Mouse (Mus musculus): ENCODE measurements around the gene Psmc6. TPM values are rescaled to one million over a fixed set of nuclear protein-coding genes. Genes with fewer than 3 reads are reported as not detected.

Psmc6 gene
- polyA plus RNA-seq, 1 experiment from 2014 or later: 134 TPM

- Histone ChIP-seq H3K9me3 (replicated peaks; ENCODE audit: control insufficient read depth, low read length) (no peaks in the 10 kb centered on the region), H3K27ac (ENCODE audit: low read length) (no peak overlapping the region), H3K4me3 (ENCODE audit: low read length) (no peak overlapping the region), H3K4me2 (ENCODE audit: low read depth, low read length) (no peak overlapping the region), H3K27me3 (ENCODE audit: control insufficient read depth, insufficient read depth, low read length) (no peaks in the 10 kb centered on the region), H3K4me1 (ENCODE audit: control insufficient read depth, insufficient read depth, low read length) (peaks cover 2% of the 10 kb centered on the region; the same call in 1 of the 2 replicates), H3K9ac (ENCODE audit: low read length) (no peak overlapping the region), H3K36me3 (ENCODE audit: control insufficient read depth, insufficient read depth) (no peaks in the 10 kb centered on the region)
- no peak for ATAC-seq (replicated peaks; ENCODE audit: extremely low read depth, insufficient read depth, low FRiP score)
Measured at GRCm38 (mm10) chr14:45325471-45325870, 4.1 kb upstream of the Psmc6 start.

DNA sequence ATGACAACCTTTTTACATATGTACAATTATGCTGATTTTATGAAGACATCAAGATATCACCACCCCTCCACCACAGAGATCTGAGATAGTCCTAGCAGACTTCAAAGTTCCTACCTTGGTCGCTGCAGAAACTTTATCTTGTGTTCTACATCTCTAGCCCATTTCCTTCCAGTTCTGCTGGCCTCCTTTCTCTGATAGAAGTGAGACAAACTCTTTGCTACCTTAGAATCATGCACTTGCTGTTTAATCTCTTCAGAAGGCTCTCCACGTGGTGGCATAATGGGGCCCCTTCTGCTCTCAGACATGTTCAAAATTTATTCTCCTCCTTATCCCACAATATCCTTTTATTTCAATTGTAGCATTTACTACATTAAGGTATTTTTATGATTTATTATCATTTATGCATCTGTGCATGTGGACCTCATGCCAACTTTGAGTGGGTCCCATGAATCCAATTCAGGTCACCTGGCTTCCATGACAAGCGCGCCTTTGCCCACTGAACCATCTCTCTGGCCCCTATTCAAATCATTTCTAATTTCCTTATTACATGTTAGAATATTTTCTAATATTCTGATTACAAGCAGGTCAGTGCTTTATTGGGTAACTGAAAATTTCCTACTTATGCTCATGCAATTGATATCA is 1.4 kb upstream of the Psmc6 start:
- ATAC-seq (replicated peaks; ENCODE audit: extremely low read depth, insufficient read depth, low FRiP score): no peak
- no peak overlapping the region for H3K27ac ChIP-seq (ENCODE audit: low read length)
- H3K9ac ChIP-seq (ENCODE audit: low read length): no peak overlapping the region
- no peak overlapping the region for H3K4me2 ChIP-seq (ENCODE audit: low read depth, low read length)
- H3K27me3 ChIP-seq (ENCODE audit: control insufficient read depth, insufficient read depth, low read length): no peaks in the 10 kb centered on the region
- no peaks in the 10 kb centered on the region for H3K9me3 ChIP-seq (replicated peaks; ENCODE audit: control insufficient read depth, low read length)
- H3K4me3 ChIP-seq (ENCODE audit: low read length): no peak overlapping the region
- peaks cover 14% of the 10 kb centered on the region for H3K36me3 ChIP-seq (ENCODE audit: control insufficient read depth, insufficient read depth)
- 89% methylated on average over 4 of the region's 4 CpGs for WGBS
- H3K4me1 ChIP-seq (ENCODE audit: control insufficient read depth, insufficient read depth, low read length): peaks cover 6% of the 10 kb centered on the region

DNA sequence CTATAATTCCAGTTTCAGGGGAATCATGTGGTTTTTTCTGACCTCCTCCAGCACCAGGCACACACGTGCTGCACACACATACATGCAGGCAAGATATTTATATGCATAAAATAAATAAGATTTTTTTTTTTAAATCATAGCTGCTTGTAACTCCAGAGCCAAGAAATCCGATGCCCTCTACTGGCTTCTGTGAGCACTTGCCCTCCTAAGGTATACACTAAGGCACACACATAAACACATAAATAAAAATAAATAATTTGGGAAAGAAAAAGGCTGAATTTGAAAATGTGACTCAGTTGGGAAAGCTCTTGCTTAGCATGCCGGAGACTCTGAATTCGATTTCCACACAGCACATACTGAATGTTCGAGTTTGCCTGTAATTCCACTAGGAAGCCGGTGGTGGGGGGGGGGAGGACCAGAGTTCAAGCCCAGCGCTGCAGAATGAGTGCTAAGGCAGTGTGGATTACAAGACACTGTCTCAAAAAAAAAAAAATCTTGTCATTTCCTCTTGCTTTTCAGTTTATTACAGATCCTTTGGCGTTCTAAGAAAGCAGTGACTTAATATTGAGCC is 485 bp upstream of the Psmc6 start:
- H3K9me3 ChIP-seq (replicated peaks; ENCODE audit: control insufficient read depth, low read length): no peaks in the 10 kb centered on the region
- H3K27ac ChIP-seq (ENCODE audit: low read length): no peak overlapping the region
- peak overlapping the region; percentile 98 for H3K4me3 ChIP-seq (ENCODE audit: low read length)
- H3K4me2 ChIP-seq (ENCODE audit: low read depth, low read length): peak overlapping the region; percentile 63
- WGBS: 11% methylated on average over 8 of the region's 8 CpGs
- H3K36me3 ChIP-seq (ENCODE audit: control insufficient read depth, insufficient read depth): peaks cover 17% of the 10 kb centered on the region
- ATAC-seq (replicated peaks; ENCODE audit: extremely low read depth, insufficient read depth, low FRiP score): no peak; the same call in 1 of the 2 replicates
- peak overlapping the region; percentile 55 for H3K9ac ChIP-seq (ENCODE audit: low read length)
- no peaks in the 10 kb centered on the region for H3K27me3 ChIP-seq (ENCODE audit: control insufficient read depth, insufficient read depth, low read length)
- peaks cover 6% of the 10 kb centered on the region for H3K4me1 ChIP-seq (ENCODE audit: control insufficient read depth, insufficient read depth, low read length)

DNA sequence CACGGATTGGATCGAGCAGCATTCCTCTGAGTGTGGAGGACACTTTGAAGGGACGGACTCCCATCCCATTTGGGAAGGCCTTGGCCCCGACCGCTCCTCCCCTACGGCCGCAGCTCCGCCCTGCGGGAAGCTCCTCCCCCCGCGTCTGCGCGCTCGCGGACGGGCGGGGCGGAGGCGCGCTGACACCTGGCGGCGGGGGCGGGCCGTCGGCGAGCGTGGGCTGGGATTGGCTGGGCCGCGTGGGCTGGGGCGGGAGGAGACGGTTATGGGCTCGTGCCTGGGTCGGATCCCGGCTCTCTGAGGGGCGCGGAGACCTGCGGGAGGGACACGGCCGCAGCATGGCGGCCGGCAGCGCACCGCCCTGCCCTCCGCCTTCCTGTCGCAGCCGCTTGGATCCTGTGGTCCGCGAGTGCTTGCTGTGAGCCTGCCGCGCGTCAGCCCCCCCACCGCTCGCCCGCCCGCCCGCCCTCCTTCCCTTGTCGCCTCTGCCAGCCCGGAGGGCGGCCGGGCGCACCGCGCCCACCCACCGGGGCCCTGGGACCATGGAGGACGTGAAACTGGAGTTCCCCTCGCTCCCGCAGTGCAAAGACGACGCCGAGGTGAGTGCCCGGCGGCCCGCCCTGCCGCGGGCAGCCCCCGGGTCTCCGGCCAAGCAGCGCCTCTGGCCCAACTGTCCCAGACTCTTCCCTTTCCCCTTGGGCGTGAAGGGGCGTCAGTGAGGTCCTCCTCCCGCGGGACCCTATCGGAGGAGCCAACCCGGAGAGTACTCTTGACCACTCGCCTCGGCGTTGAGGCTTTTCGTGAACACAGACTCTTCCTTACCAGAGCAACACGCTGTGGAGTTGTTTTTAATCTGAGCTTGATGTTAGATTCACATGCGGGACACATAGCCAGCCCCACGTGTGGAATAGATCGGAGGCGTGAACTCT is 21.6 kb downstream of the Psmc6 start, which contains the start of gene Styx:
Gene Styx (plus strand): TSS at position 163 of the 929 bp plus-strand sequence.
- Histone ChIP-seq H3K27me3 (ENCODE audit: control insufficient read depth, insufficient read depth, low read length) (no peaks in the 10 kb centered on the region), H3K36me3 (ENCODE audit: control insufficient read depth, insufficient read depth) (peaks cover 17% of the 10 kb centered on the region), H3K4me2 (ENCODE audit: low read depth, low read length) (peak within 1 kb of the TSS; percentile 70), H3K27ac (ENCODE audit: low read length) (peak within 1 kb of the TSS; percentile 81), H3K9ac (ENCODE audit: low read length) (peak within 1 kb of the TSS; percentile 76), H3K4me1 (ENCODE audit: control insufficient read depth, insufficient read depth, low read length) (peaks cover 15% of the 10 kb centered on the region), H3K4me3 (ENCODE audit: low read length) (peak within 1 kb of the TSS; percentile 63), H3K9me3 (replicated peaks; ENCODE audit: control insufficient read depth, low read length) (no peaks in the 10 kb centered on the region)
- ATAC-seq (replicated peaks; ENCODE audit: extremely low read depth, insufficient read depth, low FRiP score): peak; percentile 98
- WGBS: under 1% methylated on average over 77 of the region's 93 CpGs

DNA sequence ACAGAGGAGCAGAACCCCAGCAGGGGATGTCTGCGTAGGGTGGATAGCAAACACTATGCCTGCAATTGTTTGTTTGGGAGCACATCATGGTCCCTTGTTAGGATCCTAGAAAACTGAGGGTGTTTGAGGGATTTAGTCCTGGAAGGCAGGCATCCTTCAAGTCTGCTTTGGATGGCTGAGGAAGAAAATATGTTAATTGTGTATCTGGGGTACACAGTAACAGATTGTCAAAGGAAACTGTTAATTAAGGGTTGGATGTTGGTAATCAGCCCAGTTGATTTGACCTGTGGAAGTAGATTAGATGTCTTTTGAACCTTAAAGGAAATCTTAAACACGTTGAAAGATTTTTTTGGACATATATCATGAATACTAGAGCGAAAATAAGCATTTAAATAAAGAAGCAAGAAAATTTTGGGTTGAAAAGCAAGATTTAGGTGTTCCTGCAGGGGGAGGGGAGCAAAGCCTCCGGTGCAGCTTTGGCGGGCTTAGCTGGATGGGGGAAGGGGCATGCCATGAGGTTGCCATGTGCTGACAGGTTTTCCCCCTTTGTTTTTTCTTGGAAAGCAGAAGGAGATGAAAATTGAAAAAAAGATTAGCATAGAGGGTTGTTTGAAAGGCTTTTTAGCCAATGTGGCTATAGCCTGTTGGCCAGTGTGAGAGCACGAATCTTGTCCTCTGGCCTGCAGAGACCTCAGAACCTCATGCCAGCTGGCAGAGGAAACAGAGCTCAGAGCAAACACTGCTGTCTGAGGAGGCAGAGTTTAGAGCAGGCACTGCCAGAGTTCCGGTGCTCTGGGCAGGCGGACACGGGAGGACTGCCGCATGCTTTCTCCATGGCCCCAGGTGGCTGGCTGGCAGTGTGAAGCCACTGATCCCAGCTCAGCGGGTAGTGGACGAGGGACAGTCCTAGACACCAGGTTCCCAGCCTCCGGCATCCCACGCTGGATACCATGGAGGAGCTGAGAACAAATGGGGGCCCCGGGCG is 34.9 kb downstream of the Psmc6 start:
- ATAC-seq (replicated peaks; ENCODE audit: extremely low read depth, insufficient read depth, low FRiP score): no peak
- Histone ChIP-seq H3K9ac (ENCODE audit: low read length) (no peak overlapping the region), H3K4me3 (ENCODE audit: low read length) (no peak overlapping the region), H3K9me3 (replicated peaks; ENCODE audit: control insufficient read depth, low read length) (no peaks in the 10 kb centered on the region), H3K4me2 (ENCODE audit: low read depth, low read length) (no peak overlapping the region), H3K4me1 (ENCODE audit: control insufficient read depth, insufficient read depth, low read length) (no peaks in the 10 kb centered on the region), H3K27me3 (ENCODE audit: control insufficient read depth, insufficient read depth, low read length) (no peaks in the 10 kb centered on the region), H3K36me3 (ENCODE audit: control insufficient read depth, insufficient read depth) (peaks cover 6% of the 10 kb centered on the region), H3K27ac (ENCODE audit: low read length) (no peak overlapping the region)
- WGBS: 75% methylated on average over 16 of the region's 16 CpGs

DNA sequence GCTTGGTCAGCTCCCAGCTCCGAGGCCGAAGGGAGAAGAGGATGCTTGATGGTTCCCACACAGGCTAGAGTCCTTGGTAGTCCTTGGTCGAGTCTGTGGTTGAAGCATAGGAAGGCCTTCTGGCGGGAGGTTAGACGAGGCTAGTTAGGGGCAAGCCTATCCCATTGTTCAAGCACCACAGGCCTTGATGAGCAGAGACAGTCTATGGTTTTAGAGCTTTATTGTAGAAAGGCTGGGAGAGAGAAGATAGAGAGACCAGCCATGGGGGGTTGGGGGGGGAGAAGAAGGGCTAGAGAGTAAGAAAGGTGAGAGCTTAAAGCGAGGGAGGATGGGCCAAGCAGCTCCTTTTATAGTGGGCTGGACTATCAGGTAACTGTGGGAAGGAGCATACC is 35.6 kb downstream of the Psmc6 start:
- ATAC-seq (replicated peaks; ENCODE audit: extremely low read depth, insufficient read depth, low FRiP score): no peak
- Histone ChIP-seq H3K9ac (ENCODE audit: low read length) (no peak overlapping the region), H3K4me1 (ENCODE audit: control insufficient read depth, insufficient read depth, low read length) (no peaks in the 10 kb centered on the region), H3K36me3 (ENCODE audit: control insufficient read depth, insufficient read depth) (peaks cover 12% of the 10 kb centered on the region), H3K9me3 (replicated peaks; ENCODE audit: control insufficient read depth, low read length) (no peaks in the 10 kb centered on the region), H3K4me2 (ENCODE audit: low read depth, low read length) (no peak overlapping the region), H3K27me3 (ENCODE audit: control insufficient read depth, insufficient read depth, low read length) (no peaks in the 10 kb centered on the region), H3K27ac (ENCODE audit: low read length) (no peak overlapping the region), H3K4me3 (ENCODE audit: low read length) (no peak overlapping the region)
- 90% methylated on average over 6 of the region's 6 CpGs for WGBS

- no peaks in the 10 kb centered on the region for H3K27me3 ChIP-seq (ENCODE audit: control insufficient read depth, insufficient read depth, low read length)
- H3K9me3 ChIP-seq (replicated peaks; ENCODE audit: control insufficient read depth, low read length): no peaks in the 10 kb centered on the region
- no peak for ATAC-seq (replicated peaks; ENCODE audit: extremely low read depth, insufficient read depth, low FRiP score)
- WGBS: 90% methylated on average over 3 of the region's 3 CpGs
- H3K27ac ChIP-seq (ENCODE audit: low read length): no peak overlapping the region
- H3K36me3 ChIP-seq (ENCODE audit: control insufficient read depth, insufficient read depth): peaks cover 12% of the 10 kb centered on the region; the same call in 1 of the 2 replicates
- no peaks in the 10 kb centered on the region for H3K4me1 ChIP-seq (ENCODE audit: control insufficient read depth, insufficient read depth, low read length)
- no peak overlapping the region for H3K4me3 ChIP-seq (ENCODE audit: low read length)
- no peak overlapping the region for H3K4me2 ChIP-seq (ENCODE audit: low read depth, low read length)
- no peak overlapping the region for H3K9ac ChIP-seq (ENCODE audit: low read length)
Measured at GRCm38 (mm10) chr14:45378771-45379170, 49.2 kb downstream of the Psmc6 start.

GRCm38 (mm10) chr14:45380756-45381155 is 51.2 kb downstream of the Psmc6 start:
- no peak overlapping the region for H3K27ac ChIP-seq (ENCODE audit: low read length)
- peaks cover 12% of the 10 kb centered on the region; the same call in 1 of the 2 replicates for H3K36me3 ChIP-seq (ENCODE audit: control insufficient read depth, insufficient read depth)
- no peak overlapping the region for H3K4me3 ChIP-seq (ENCODE audit: low read length)
- H3K9ac ChIP-seq (ENCODE audit: low read length): no peak overlapping the region
- H3K4me2 ChIP-seq (ENCODE audit: low read depth, low read length): no peak overlapping the region
- no peaks in the 10 kb centered on the region for H3K9me3 ChIP-seq (replicated peaks; ENCODE audit: control insufficient read depth, low read length)
- 77% methylated on average over 6 of the region's 6 CpGs for WGBS
- H3K4me1 ChIP-seq (ENCODE audit: control insufficient read depth, insufficient read depth, low read length): no peaks in the 10 kb centered on the region
- H3K27me3 ChIP-seq (ENCODE audit: control insufficient read depth, insufficient read depth, low read length): no peaks in the 10 kb centered on the region
- ATAC-seq (replicated peaks; ENCODE audit: extremely low read depth, insufficient read depth, low FRiP score): no peak

Measured in heart, embryonic 16.5 days (tissue).